12 mouse cellular contexts compared by ENCODE assay signal in the genomic region with DNA sequence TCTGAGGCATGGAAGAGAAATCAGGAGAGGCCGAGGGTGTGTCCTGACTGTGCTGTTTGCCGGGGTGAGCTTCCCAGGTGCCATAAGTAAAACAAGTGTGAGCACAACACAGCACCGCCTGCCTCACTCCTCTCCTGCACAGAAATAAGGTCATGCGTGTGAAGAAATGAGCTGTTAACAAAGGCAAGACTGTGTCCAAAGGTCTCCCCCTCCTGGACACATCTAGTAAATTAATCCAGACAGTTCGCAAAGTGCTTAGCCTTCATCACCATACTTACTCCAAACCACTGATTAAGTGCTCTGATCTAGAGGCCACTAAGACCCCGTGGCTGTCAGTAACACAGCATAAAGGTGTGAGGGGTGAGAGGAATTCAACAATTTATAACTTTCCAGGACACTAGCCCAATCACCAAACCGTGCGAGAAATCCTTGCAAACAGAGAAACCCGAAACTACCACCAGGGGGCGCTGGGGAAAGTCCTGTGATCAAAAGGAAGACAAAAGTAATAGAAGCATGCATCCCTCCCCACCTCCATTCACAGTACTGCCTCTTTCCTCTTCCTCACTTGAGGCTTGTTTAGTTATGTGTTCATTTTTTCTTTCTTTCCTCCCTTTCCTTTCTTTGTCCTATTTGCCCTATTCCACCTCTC. TPM values are rescaled to one million over a fixed set of nuclear protein-coding genes. Genes with fewer than 3 reads are reported as not detected.
A peak's percentile ranks its signal among the peaks of the same experiment; 100 is the strongest.
DNase-seq lines count a peak whose midpoint lies in the region; ATAC-seq and TF ChIP-seq lines count a peak whose summit lies in the region.
"Had no signal": no experiment of that assay in that cellular context is flagged by ENCODE, and none has a peak within 500 bp of the region (broad histone marks: within the 10 kb centered on the region; RNA-seq: fewer than 3 reads in every experiment).

No protein-coding gene starts in this region.

- H3K9me3 ChIP-seq in heart, embryonic 11.5 days (replicated peaks; ENCODE audit: control insufficient read depth, low read length): no peaks in the 10 kb centered on the region
- H3K9me3 ChIP-seq in midbrain, embryonic 10.5 days (replicated peaks): no peaks in the 10 kb centered on the region
- no peaks in the 10 kb centered on the region for H3K9me3 ChIP-seq in midbrain, embryonic 15.5 days
- H3K9me3 ChIP-seq in neural tube, embryonic 11.5 days (ENCODE audit: control insufficient read depth, low read length): no peaks in the 10 kb centered on the region
- H3K9me3 ChIP-seq: embryonic facial prominence, embryonic 15.5 days had no signal

- no peak for ATAC-seq in heart, embryonic 11.5 days (replicated peaks; ENCODE audit: insufficient number of reproducible peaks, low FRiP score, low TSS enrichment)
- no peak for ATAC-seq in midbrain, embryonic 15.5 days (replicated peaks)
- ATAC-seq in neural tube, embryonic 11.5 days (ENCODE audit: insufficient read depth, low FRiP score, low TSS enrichment): no peak

- 44% methylated on average over 10 of the region's 10 CpGs for WGBS in heart, embryonic 11.5 days (ENCODE audit: insufficient replicate concordance)
- 57% methylated on average over 10 of the region's 10 CpGs for WGBS in midbrain, embryonic 10.5 days
- WGBS in midbrain, embryonic 15.5 days: 56% methylated on average over 10 of the region's 10 CpGs
- 59% methylated on average over 10 of the region's 10 CpGs for WGBS in neural tube, embryonic 11.5 days

- DNase-seq in heart, adult 11 months: peak; percentile 33
- peak; percentile 19 for DNase-seq in midbrain, embryonic 10.5 days (ENCODE audit: low spot score)
- peak; percentile 25 for DNase-seq in neural tube, embryonic 11.5 days (ENCODE audit: low spot score)
- DNase-seq in layer of hippocampus, adult 18-20 months (ENCODE audit: low spot score in 2 of 2): no peak
- no peak for DNase-seq in frontal cortex, postnatal 14 days (ENCODE audit: low spot score in 2 of 2)

- H3K36me3 ChIP-seq in heart, embryonic 11.5 days (ENCODE audit: control insufficient read depth, insufficient read depth, low read length): no peaks in the 10 kb centered on the region
- H3K36me3 ChIP-seq in midbrain, embryonic 10.5 days: no peaks in the 10 kb centered on the region
- H3K36me3 ChIP-seq in midbrain, embryonic 15.5 days (replicated peaks): no peaks in the 10 kb centered on the region
- no peaks in the 10 kb centered on the region for H3K36me3 ChIP-seq in neural tube, embryonic 11.5 days (ENCODE audit: control insufficient read depth, insufficient read depth, low read length)
- H3K36me3 ChIP-seq: embryonic facial prominence, embryonic 15.5 days had no signal

- 0 out of 2 replicates have a peak, but pooled peaks have one; percentile 14 for TF ChIP-seq CTCF in bone marrow macrophage, adult 2 months (IDR thresholded peaks at IDR 0.05; ENCODE audit: low read depth, low read length)

- no peak for TF ChIP-seq POLR2A in bone marrow macrophage, adult 2 months (IDR thresholded peaks at IDR 0.05; ENCODE audit: borderline replicate concordance, low read depth, low read length)

- H3K4me2 ChIP-seq in heart, embryonic 11.5 days: no peak overlapping the region
- H3K4me2 ChIP-seq in midbrain, embryonic 15.5 days: no peak overlapping the region
- no peak overlapping the region for H3K4me2 ChIP-seq in neural tube, embryonic 11.5 days (ENCODE audit: low read depth)
- H3K4me2 ChIP-seq: embryonic facial prominence, embryonic 15.5 days had no signal

- no peaks in the 10 kb centered on the region for H3K27me3 ChIP-seq in heart, embryonic 11.5 days (ENCODE audit: control insufficient read depth, insufficient read depth, low read length)
- H3K27me3 ChIP-seq in midbrain, embryonic 10.5 days (ENCODE audit: low read depth, poor library complexity, severe bottlenecking): no peaks in the 10 kb centered on the region
- no peaks in the 10 kb centered on the region for H3K27me3 ChIP-seq in midbrain, embryonic 15.5 days (replicated peaks)
- no peaks in the 10 kb centered on the region for H3K27me3 ChIP-seq in neural tube, embryonic 11.5 days (ENCODE audit: control insufficient read depth, insufficient read depth, low read length)
- H3K27me3 ChIP-seq: embryonic facial prominence, embryonic 15.5 days had no signal

- H3K4me3 ChIP-seq in heart, embryonic 11.5 days (ENCODE audit: low read depth, low read length): no peak overlapping the region
- no peak overlapping the region for H3K4me3 ChIP-seq in midbrain, embryonic 10.5 days
- no peak overlapping the region for H3K4me3 ChIP-seq in midbrain, embryonic 15.5 days
- no peak overlapping the region for H3K4me3 ChIP-seq in bone marrow macrophage, adult 2 months (ENCODE audit: insufficient read depth, low read length)
- no peak overlapping the region for H3K4me3 ChIP-seq in neural tube, embryonic 11.5 days (ENCODE audit: low read depth, low read length)
- H3K4me3 ChIP-seq: embryonic facial prominence, embryonic 15.5 days had no signal

- H3K27ac ChIP-seq in heart, embryonic 11.5 days (ENCODE audit: low read depth, low read length): no peak overlapping the region
- H3K27ac ChIP-seq in midbrain, embryonic 10.5 days (replicated peaks): no peak overlapping the region
- no peak overlapping the region for H3K27ac ChIP-seq in midbrain, embryonic 15.5 days
- H3K27ac ChIP-seq in bone marrow macrophage, adult 2 months (ENCODE audit: insufficient read depth, low read depth, low read length): no peak overlapping the region
- H3K27ac ChIP-seq in neural tube, embryonic 11.5 days (ENCODE audit: low read depth, low read length): no peak overlapping the region
- H3K27ac ChIP-seq: embryonic facial prominence, embryonic 15.5 days; macrophage had no signal

- H3K4me1 ChIP-seq in heart, embryonic 11.5 days (ENCODE audit: control insufficient read depth, insufficient read depth, low read length): no peaks in the 10 kb centered on the region
- H3K4me1 ChIP-seq in midbrain, embryonic 10.5 days: no peaks in the 10 kb centered on the region
- H3K4me1 ChIP-seq in midbrain, embryonic 15.5 days: no peaks in the 10 kb centered on the region
- H3K4me1 ChIP-seq in bone marrow macrophage, adult 2 months (ENCODE audit: control insufficient read depth, insufficient read depth, low read length): no peaks in the 10 kb centered on the region
- H3K4me1 ChIP-seq in neural tube, embryonic 11.5 days (ENCODE audit: control insufficient read depth, insufficient read depth, low read length): no peaks in the 10 kb centered on the region
- H3K4me1 ChIP-seq: embryonic facial prominence, embryonic 15.5 days had no signal

- no peak overlapping the region for H3K9ac ChIP-seq in heart, embryonic 11.5 days (ENCODE audit: low read depth, low read length)
- no peak overlapping the region for H3K9ac ChIP-seq in midbrain, embryonic 15.5 days
- H3K9ac ChIP-seq in neural tube, embryonic 11.5 days (ENCODE audit: low read length): no peak overlapping the region
- H3K9ac ChIP-seq: embryonic facial prominence, embryonic 15.5 days had no signal

RNA-seq across cellular contexts. Expression of a gene that starts 15.7 kb away (rescaled TPM):
- polyA plus RNA-seq in heart, embryonic 11.5 days (2014; fragmentation: Nextera tagmentation; extraction: Ambion mirVana): not detected in 2 replicates
- polyA plus RNA-seq in midbrain, embryonic 10.5 days (2016; fragmentation: Nextera tagmentation; extraction: Ambion mirVana): not detected in 2 replicates
- not detected in 2 replicates for polyA plus RNA-seq in midbrain, embryonic 15.5 days (2015; fragmentation: Nextera tagmentation; extraction: Ambion mirVana)
- not detected in 2 replicates for polyA plus RNA-seq in bone marrow macrophage, adult 2 months (2012; ENCODE audit: insufficient read depth, insufficient read length, missing spikeins)
- not detected in 2 replicates for polyA plus RNA-seq in neural tube, embryonic 11.5 days (2014; fragmentation: Nextera tagmentation; extraction: Ambion mirVana)
- not detected for total RNA-seq in layer of hippocampus, adult 18-20 months (2021)
- total RNA-seq: hematopoietic stem cell, adult 5-6 weeks had no signal
- polyA plus RNA-seq: embryonic facial prominence, embryonic 15.5 days; macrophage; small intestine, adult 2 months had no signal

RNA-seq across cellular contexts. Expression of a gene that starts 34.1 kb away (rescaled TPM):
- not detected in 2 replicates for polyA plus RNA-seq in heart, embryonic 11.5 days (2014; fragmentation: Nextera tagmentation; extraction: Ambion mirVana)
- not detected in 2 replicates for polyA plus RNA-seq in midbrain, embryonic 10.5 days (2016; fragmentation: Nextera tagmentation; extraction: Ambion mirVana)
- polyA plus RNA-seq in midbrain, embryonic 15.5 days (2015; fragmentation: Nextera tagmentation; extraction: Ambion mirVana): not detected in 2 replicates
- polyA plus RNA-seq in bone marrow macrophage, adult 2 months (2012; ENCODE audit: insufficient read depth, insufficient read length, missing spikeins): not detected in 2 replicates
- polyA plus RNA-seq in neural tube, embryonic 11.5 days (2014; fragmentation: Nextera tagmentation; extraction: Ambion mirVana): not detected in 2 replicates
- not detected for total RNA-seq in layer of hippocampus, adult 18-20 months (2021)
- total RNA-seq: hematopoietic stem cell, adult 5-6 weeks had no signal
- polyA plus RNA-seq: macrophage; small intestine, adult 2 months had no signal

RNA-seq across cellular contexts. Expression of a gene that starts 37.5 kb away (rescaled TPM):
- 0.26 and 0.55 TPM in 2 replicates for polyA plus RNA-seq in heart, embryonic 11.5 days (2014; fragmentation: Nextera tagmentation; extraction: Ambion mirVana)
- 0.17 and 0.32 TPM in 2 replicates for polyA plus RNA-seq in midbrain, embryonic 10.5 days (2016; fragmentation: Nextera tagmentation; extraction: Ambion mirVana)
- polyA plus RNA-seq in midbrain, embryonic 15.5 days (2015; fragmentation: Nextera tagmentation; extraction: Ambion mirVana): 1.3 and 1.6 TPM in 2 replicates
- not detected in 2 replicates for polyA plus RNA-seq in bone marrow macrophage, adult 2 months (2012; ENCODE audit: insufficient read depth, insufficient read length, missing spikeins)
- 0.68 TPM in 1 of 2 replicates, not detected in the other for polyA plus RNA-seq in neural tube, embryonic 11.5 days (2014; fragmentation: Nextera tagmentation; extraction: Ambion mirVana)
- total RNA-seq in layer of hippocampus, adult 18-20 months (2021): not detected
- total RNA-seq: hematopoietic stem cell, adult 5-6 weeks had no signal
- polyA plus RNA-seq: macrophage had no signal

Comparison
In these comparisons a context has a peak if more than half of its experiments do, and no peak if none do; other contexts are left out.
1. DNase-seq: peak in heart, adult 11 months (single experiment), midbrain, embryonic 10.5 days (single experiment) and neural tube, embryonic 11.5 days (single experiment); none in layer of hippocampus, adult 18-20 months (0 of 2) and frontal cortex, postnatal 14 days (0 of 2).